Mouse (Mus musculus) skeletal muscle tissue, adult 2 months (tissue): ENCODE data around the gene Phf23.
A peak's percentile ranks its signal among the peaks of the same experiment; 100 is the strongest.

ENCODE experiments used
- DNase-seq: peaks from one replicate; pipeline ENCODE4 v3.0.0-alpha.2; 2012; ENCODE audit warnings: low read depth, low spot score

Phf23 gene

GRCm38 (mm10) chr11:70021264-70022132 lies 25.9 kb downstream of the Phf23 start:
- peak; percentile 97 for DNase-seq

DNA sequence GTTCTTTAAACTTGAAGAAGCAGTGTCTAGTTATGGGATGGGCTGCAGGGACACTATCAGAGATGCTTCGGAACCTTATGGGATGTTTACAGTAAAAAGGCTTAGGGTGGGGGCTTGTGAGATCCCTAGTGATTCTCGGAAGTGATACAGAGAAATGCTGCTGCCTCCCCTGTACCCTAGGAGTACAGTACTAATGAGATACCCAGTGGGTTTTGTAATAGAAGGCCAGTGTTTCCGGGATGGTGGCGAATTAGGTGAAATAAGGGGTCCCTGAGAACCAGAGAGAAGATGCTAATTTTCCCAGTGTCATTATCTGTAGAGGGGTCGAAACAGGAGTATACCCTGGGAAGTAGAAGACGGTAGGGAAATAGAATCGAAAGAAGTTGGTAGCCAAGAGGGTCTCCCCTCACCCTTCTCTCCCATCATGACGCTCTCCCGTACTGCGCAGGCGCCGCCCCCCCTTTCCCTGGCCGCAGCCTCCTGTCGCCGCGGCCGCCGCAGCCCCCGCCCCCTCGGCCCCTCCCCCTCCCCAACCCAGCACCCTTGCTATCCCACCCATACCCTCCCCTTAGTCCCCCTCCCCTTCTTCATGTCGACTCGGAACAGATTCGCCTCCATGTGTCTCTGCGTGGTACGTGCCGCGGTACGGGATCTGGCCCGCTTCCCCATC lies 28.0 kb downstream of the Phf23 start:
- DNase-seq = no peak

GRCm38 (mm10) chr11:70024151-70024514 lies 28.6 kb downstream of the Phf23 start:
- DNase-seq = no peak

DNA sequence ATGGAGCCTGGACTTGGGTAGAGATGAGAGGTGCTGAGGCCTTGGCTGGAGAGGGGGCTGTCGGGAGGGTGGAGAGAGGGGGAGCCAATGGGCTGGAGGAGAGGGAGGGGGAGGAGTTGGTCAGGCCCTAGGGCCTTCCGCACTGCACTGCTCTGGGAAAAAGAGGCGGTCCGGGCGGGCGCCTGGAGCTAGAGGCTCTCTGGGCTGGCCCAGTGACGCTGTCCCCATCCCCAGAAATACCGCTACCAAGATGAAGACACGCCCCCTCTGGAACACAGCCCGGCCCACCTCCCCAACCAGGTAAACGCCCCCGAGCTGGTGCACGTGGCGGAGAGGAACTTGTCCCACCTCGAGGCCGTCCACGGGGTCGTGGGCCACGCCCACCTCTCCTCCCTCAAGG lies 31.1 kb downstream of the Phf23 start:
- DNase-seq = peak; percentile 69

- DNase-seq = peak; percentile 48
Observed at GRCm38 (mm10) chr11:70027397-70027796, 31.8 kb downstream of the Phf23 start.

GRCm38 (mm10) chr11:70028401-70029129 lies 33.0 kb downstream of the Phf23 start:
- DNase-seq = peak; percentile 55

DNA sequence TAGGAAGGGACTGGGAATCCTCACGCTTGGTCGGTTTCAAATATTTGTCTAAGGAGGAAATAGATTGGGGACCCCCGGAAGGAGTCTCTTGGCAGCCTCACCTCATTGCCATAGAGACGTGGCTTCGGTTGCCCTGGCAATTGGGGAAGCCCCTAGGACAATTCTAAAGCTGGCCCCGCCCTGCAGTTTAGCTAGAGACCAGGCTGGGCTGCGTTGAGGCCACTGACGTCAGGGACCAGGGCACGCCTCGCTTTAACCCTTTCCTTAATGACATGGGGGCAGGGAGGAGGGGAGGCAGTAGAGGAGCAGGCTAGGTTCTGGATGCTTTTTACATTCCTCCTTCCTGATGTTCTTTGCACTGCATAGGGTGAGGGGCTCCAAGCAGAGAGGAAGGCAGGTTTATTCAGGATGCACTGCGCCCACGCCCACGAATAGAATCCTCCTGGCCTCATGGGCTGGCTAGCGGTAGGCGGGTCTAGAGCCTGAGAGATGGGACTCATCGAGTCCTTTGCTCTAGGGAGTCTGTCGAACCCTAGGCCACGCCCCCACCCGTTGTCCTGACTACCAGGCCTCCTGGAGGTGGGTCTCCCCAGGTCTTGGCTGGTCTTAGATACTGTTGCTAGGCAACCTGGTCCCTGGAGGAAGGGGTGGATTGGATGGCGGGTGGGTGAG lies 33.7 kb downstream of the Phf23 start:
- peak; percentile 91 for DNase-seq

- no peak for DNase-seq
Observed at GRCm38 (mm10) chr11:70029829-70030550, 34.4 kb downstream of the Phf23 start.

DNA sequence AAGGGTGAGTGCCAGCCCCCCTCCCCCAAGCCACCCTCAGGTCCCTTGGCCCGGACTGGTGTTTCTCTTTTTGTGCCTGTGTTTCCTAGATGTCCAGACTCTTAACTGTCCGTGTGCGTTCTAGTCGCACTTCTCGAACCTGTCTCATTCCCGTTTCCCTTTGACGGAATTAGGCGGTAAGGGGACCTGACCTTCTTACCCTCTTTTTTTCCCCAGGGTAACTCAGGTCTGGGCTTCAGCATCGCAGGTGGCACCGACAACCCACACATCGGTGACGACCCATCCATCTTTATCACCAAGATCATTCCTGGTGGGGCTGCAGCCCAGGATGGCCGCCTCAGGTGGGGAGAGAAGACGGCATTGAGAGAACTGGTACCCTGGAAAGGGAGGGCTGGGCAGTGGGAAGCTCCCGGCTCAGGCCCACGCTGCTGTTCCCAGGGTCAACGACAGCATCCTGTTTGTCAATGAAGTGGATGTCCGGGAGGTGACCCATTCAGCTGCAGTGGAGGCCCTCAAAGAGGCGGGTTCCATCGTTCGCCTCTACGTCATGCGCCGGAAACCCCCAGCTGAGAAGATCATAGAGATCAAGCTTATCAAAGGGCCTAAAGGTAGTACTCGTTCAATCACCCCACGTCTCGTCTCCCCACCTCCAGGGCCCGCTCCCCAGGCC lies 35.2 kb downstream of the Phf23 start:
- no peak for DNase-seq

GRCm38 (mm10) chr11:70031321-70031670 lies 35.7 kb downstream of the Phf23 start:
- DNase-seq = no peak

DNA sequence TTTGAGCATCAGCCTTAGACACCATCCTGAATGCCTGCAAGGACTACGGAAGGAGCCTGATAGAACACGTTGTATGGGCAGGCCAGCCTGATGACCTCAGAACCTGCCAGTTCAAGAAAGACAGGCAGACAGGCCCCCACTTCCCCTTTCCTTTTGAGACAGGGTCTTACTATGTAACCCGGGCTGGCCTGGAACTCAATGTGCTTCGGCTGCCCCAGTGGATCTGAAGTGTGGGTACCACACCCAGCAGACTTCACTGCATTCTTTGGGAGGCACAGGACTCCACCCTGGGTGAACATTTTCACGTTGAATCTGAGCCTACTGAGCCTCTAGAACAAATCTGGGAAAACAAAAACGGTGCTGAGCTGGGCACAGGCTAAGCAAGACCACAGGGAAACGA lies 42.6 kb downstream of the Phf23 start:
- no peak for DNase-seq

DNA sequence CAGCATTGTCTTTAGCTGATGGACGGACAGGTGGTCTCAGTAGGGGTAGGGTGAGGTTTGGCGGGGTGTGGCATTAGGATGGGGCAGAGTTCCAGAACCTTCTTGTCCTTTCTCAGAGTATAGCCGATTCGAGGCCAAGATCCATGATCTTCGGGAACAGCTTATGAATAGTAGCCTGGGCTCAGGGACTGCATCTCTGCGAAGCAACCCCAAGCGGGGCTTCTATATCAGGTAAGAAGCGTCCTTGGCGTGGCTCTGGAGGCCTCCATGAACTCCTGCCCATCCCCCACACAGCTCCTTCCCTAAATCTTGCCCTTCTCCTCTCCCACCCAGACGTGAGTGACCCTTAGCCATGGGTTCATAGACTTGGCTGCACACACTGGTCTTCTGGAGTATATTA lies 44.1 kb downstream of the Phf23 start:
- DNase-seq = no peak

- DNase-seq = no peak
Observed at GRCm38 (mm10) chr11:70040184-70040583, 44.6 kb downstream of the Phf23 start.

- no peak for DNase-seq
Observed at GRCm38 (mm10) chr11:70042309-70043085, 46.9 kb downstream of the Phf23 start.

DNA sequence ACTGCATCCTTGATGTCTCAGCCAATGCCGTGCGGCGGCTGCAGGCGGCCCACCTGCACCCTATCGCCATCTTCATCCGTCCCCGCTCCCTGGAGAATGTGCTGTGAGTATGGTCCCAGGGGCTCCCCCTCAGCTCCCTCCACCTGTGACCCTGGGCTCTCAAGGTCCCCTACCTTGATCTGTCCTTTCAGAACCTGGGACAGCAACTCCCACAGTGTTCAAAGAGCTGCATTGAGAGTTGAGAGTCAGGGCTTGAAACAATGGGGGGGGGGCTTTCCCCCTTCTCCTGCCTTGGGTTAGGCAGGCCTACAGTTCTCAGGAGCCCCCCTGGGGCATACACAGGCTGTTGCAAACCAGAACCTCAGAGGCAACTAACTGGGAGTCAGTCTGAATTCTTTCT lies 48.1 kb downstream of the Phf23 start:
- DNase-seq = no peak

- no peak for DNase-seq
Observed at GRCm38 (mm10) chr11:70045435-70045834, 49.9 kb downstream of the Phf23 start.

- DNase-seq = no peak
Observed at GRCm38 (mm10) chr11:70049366-70049765, 53.8 kb downstream of the Phf23 start.
